Mouse (Mus musculus): ENCODE results near the gene Grik3. TPM values are rescaled to one million over a fixed set of nuclear protein-coding genes. Genes with fewer than 3 reads are reported as not detected.

Gene Grik3
- polyA plus RNA-seq, 1 experiment from 2014 or later = 0.12 TPM

DNA sequence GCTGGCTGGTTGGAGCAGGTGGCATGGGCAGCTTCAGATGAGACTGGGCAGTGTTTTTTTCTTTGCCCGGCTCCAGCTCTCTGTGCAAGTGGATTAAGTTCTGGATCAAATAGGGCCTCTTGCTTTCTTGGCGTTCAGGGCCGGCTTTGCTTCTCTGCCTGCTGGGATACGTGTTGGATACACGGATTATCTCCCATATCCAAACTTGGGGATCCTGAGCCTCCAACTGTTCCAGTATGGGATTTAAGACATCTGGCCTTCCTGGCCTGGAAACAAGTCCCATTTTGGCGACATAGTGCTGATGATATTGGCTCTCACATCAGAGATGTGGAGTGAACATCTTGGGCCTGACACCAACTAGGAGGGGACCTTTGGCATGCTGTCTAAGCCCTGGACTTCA is 21.9 kb downstream of the Grik3 start:
- Histone ChIP-seq H3K4me3 (ENCODE audit: low read depth, low read length) (no peak overlapping the region), H3K4me1 (replicated peaks; ENCODE audit: control insufficient read depth, insufficient read depth) (no peaks in the 10 kb centered on the region), H3K9ac (ENCODE audit: low read length) (no peak overlapping the region), H3K27ac (replicated peaks) (no peak overlapping the region), H3K9me3 (ENCODE audit: control insufficient read depth, low read length) (no peaks in the 10 kb centered on the region), H3K27me3 (ENCODE audit: control insufficient read depth, insufficient read depth, low read length) (no peaks in the 10 kb centered on the region), H3K4me2 (replicated peaks; ENCODE audit: low read depth) (no peak overlapping the region), H3K36me3 (ENCODE audit: control insufficient read depth, insufficient read depth, low read length) (no peaks in the 10 kb centered on the region)
- DNase-seq (ENCODE audit: low spot score) (no peak), ATAC-seq (ENCODE audit: low FRiP score, low TSS enrichment) (no peak)
- TF ChIP-seq EP300 (optimal IDR thresholded peaks at IDR 0.05) = no peak
- no peak for TF ChIP-seq CTCF (IDR thresholded peaks at IDR 0.05; ENCODE audit: low read depth)
- WGBS = 52% methylated on average over 6 of the region's 6 CpGs

DNA sequence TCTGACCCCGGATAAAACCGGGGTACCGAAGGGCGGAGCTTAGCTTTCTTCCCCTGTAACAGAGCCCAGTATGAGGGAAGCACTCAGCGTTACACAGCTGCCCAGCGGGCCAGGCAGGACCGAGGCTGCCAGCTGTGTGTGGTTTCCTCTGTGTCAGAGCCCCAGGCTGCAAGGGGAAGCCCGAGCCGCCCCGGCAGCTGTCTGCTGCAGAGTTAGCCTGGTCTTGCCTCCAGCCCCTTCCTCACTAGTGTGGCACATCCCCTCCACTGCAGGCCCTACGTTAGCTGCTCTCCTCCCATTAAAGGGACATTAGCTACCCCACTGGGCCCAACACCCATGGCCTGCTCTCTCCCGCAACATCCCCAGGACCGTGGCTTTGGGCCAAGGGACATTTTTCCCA is 25.1 kb downstream of the Grik3 start:
- H3K36me3 ChIP-seq (ENCODE audit: control insufficient read depth, insufficient read depth, low read length) = no peaks in the 10 kb centered on the region
- DNase-seq (ENCODE audit: low spot score) = no peak
- TF ChIP-seq CTCF (IDR thresholded peaks at IDR 0.05; ENCODE audit: low read depth) (no peak), EP300 (optimal IDR thresholded peaks at IDR 0.05) (no peak)
- no peak overlapping the region for H3K4me2 ChIP-seq (replicated peaks; ENCODE audit: low read depth)
- H3K4me3 ChIP-seq (ENCODE audit: low read depth, low read length) = no peak overlapping the region
- H3K9me3 ChIP-seq (ENCODE audit: control insufficient read depth, low read length) = no peaks in the 10 kb centered on the region
- no peak overlapping the region for H3K27ac ChIP-seq (replicated peaks)
- no peak for ATAC-seq (ENCODE audit: low FRiP score, low TSS enrichment)
- no peaks in the 10 kb centered on the region for H3K4me1 ChIP-seq (replicated peaks; ENCODE audit: control insufficient read depth, insufficient read depth)
- no peak overlapping the region for H3K9ac ChIP-seq (ENCODE audit: low read length)
- 51% methylated on average over 13 of the region's 13 CpGs for WGBS
- H3K27me3 ChIP-seq (ENCODE audit: control insufficient read depth, insufficient read depth, low read length) = no peaks in the 10 kb centered on the region

DNA sequence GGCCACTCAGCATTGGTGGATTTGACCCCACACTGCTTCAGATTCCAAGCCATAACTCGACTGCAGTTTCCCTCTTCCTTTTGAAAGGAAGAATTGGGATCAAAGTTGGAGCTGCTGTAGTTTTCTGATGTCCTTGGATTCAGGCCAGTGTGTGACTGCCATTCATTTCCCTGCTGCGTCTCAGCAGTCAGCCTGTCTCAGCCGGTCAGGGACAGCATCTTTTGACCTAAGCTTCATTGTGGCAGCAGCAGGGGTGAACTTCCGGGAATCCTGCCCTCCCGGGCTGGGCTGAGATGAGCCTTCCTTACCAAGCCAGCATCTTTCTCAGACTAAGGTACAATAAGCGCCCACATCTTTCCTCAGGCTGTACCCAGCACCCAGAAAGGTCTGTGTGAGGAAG is 26.1 kb downstream of the Grik3 start:
- no peak overlapping the region for H3K4me3 ChIP-seq (ENCODE audit: low read depth, low read length)
- WGBS = 69% methylated on average over 6 of the region's 6 CpGs
- H3K4me1 ChIP-seq (replicated peaks; ENCODE audit: control insufficient read depth, insufficient read depth) = no peaks in the 10 kb centered on the region
- no peak for TF ChIP-seq CTCF (IDR thresholded peaks at IDR 0.05; ENCODE audit: low read depth)
- TF ChIP-seq EP300 (optimal IDR thresholded peaks at IDR 0.05) = no peak
- no peak overlapping the region for H3K9ac ChIP-seq (ENCODE audit: low read length)
- no peak for DNase-seq (ENCODE audit: low spot score)
- ATAC-seq (ENCODE audit: low FRiP score, low TSS enrichment) = no peak
- H3K27ac ChIP-seq (replicated peaks) = no peak overlapping the region
- H3K27me3 ChIP-seq (ENCODE audit: control insufficient read depth, insufficient read depth, low read length) = no peaks in the 10 kb centered on the region
- H3K9me3 ChIP-seq (ENCODE audit: control insufficient read depth, low read length) = no peaks in the 10 kb centered on the region
- no peaks in the 10 kb centered on the region for H3K36me3 ChIP-seq (ENCODE audit: control insufficient read depth, insufficient read depth, low read length)
- no peak overlapping the region for H3K4me2 ChIP-seq (replicated peaks; ENCODE audit: low read depth)

DNA sequence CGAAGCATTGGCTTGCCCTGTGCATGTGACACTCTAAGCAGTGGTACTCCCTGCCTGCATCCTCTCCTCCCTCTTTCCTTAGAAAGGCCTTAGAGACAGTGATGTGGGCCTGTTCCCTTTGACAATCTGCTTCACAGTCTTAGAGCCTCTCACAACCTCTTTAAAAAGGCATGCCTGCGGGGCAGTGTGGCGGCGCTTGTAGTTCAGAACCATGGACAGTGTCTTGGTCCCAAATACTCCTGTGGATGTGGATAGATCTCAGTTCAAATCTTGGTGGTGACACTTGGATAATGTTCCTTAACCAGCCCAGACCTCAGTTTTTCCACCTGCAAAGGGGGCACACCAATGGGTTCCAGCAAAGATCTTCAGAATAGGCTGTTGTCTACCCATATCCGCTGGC is 28.4 kb downstream of the Grik3 start:
- no peak overlapping the region for H3K9ac ChIP-seq (ENCODE audit: low read length)
- 81% methylated on average over 5 of the region's 5 CpGs for WGBS
- DNase-seq (ENCODE audit: low spot score) (no peak), ATAC-seq (ENCODE audit: low FRiP score, low TSS enrichment) (no peak)
- H3K4me1 ChIP-seq (replicated peaks; ENCODE audit: control insufficient read depth, insufficient read depth) = no peaks in the 10 kb centered on the region
- no peaks in the 10 kb centered on the region for H3K36me3 ChIP-seq (ENCODE audit: control insufficient read depth, insufficient read depth, low read length)
- no peaks in the 10 kb centered on the region for H3K9me3 ChIP-seq (ENCODE audit: control insufficient read depth, low read length)
- no peak overlapping the region for H3K4me3 ChIP-seq (ENCODE audit: low read depth, low read length)
- TF ChIP-seq EP300 (optimal IDR thresholded peaks at IDR 0.05) (no peak), CTCF (IDR thresholded peaks at IDR 0.05; ENCODE audit: low read depth) (no peak)
- no peak overlapping the region for H3K4me2 ChIP-seq (replicated peaks; ENCODE audit: low read depth)
- H3K27ac ChIP-seq (replicated peaks) = no peak overlapping the region
- no peaks in the 10 kb centered on the region for H3K27me3 ChIP-seq (ENCODE audit: control insufficient read depth, insufficient read depth, low read length)

DNA sequence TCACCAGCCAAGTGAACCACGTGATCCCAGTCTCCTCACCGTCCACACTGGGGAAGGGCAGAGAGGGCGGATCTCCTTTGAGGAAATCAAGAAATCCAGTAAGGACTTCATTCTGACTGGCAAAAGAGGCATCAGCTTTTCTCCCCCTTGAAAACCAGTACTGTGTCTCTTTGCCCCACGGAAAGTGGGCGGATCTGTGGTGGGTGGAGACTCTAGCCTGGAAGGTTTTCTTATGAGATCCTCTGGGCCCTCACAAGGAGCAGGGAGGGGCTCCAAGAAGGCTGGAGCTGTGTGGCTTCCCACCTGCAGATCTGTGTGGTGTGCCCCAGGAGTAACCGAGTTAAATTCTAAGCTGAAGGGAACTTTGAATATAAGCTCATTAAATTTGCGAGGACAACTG is 32.4 kb downstream of the Grik3 start:
- no peak for TF ChIP-seq EP300 (optimal IDR thresholded peaks at IDR 0.05)
- TF ChIP-seq CTCF (IDR thresholded peaks at IDR 0.05; ENCODE audit: low read depth) = no peak
- DNase-seq (ENCODE audit: low spot score) (no peak), ATAC-seq (ENCODE audit: low FRiP score, low TSS enrichment) (no peak)
- Histone ChIP-seq H3K4me2 (replicated peaks; ENCODE audit: low read depth) (no peak overlapping the region), H3K9ac (ENCODE audit: low read length) (no peak overlapping the region), H3K9me3 (ENCODE audit: control insufficient read depth, low read length) (no peaks in the 10 kb centered on the region), H3K27ac (replicated peaks) (no peak overlapping the region), H3K36me3 (ENCODE audit: control insufficient read depth, insufficient read depth, low read length) (no peaks in the 10 kb centered on the region), H3K27me3 (ENCODE audit: control insufficient read depth, insufficient read depth, low read length) (no peaks in the 10 kb centered on the region), H3K4me3 (ENCODE audit: low read depth, low read length) (no peak overlapping the region), H3K4me1 (replicated peaks; ENCODE audit: control insufficient read depth, insufficient read depth) (no peaks in the 10 kb centered on the region)
- 61% methylated on average over 7 of the region's 7 CpGs for WGBS

DNA sequence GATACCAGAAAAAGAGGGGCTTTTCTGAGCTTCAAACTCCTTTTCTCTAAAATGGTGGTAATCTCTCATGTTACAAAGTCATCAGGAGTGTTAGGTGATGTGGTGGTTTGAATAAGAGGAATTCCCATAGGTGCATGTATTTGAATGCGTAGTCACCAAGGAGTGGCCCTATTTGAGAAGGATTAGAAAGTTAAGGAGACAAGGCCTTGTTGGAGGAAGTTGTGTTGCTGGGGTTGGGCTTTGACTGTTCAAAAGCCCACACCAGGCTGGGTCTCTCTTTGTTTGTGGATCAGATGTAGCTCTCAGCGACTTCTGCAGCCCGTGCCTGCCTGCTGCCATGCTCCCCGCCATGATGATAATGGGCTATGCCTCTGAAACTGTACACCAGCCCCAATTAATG is 34.8 kb downstream of the Grik3 start:
- 82% methylated on average over 4 of the region's 4 CpGs for WGBS
- Histone ChIP-seq H3K4me2 (replicated peaks; ENCODE audit: low read depth) (no peak overlapping the region), H3K9me3 (ENCODE audit: control insufficient read depth, low read length) (no peaks in the 10 kb centered on the region), H3K4me3 (ENCODE audit: low read depth, low read length) (no peak overlapping the region), H3K27me3 (ENCODE audit: control insufficient read depth, insufficient read depth, low read length) (no peaks in the 10 kb centered on the region), H3K36me3 (ENCODE audit: control insufficient read depth, insufficient read depth, low read length) (no peaks in the 10 kb centered on the region), H3K27ac (replicated peaks) (no peak overlapping the region), H3K9ac (ENCODE audit: low read length) (no peak overlapping the region), H3K4me1 (replicated peaks; ENCODE audit: control insufficient read depth, insufficient read depth) (no peaks in the 10 kb centered on the region)
- TF ChIP-seq CTCF (IDR thresholded peaks at IDR 0.05; ENCODE audit: low read depth) = no peak
- TF ChIP-seq EP300 (optimal IDR thresholded peaks at IDR 0.05) = no peak
- ATAC-seq (ENCODE audit: low FRiP score, low TSS enrichment) = no peak
- no peak for DNase-seq (ENCODE audit: low spot score)
